Mouse (Mus musculus) activated CD4-positive, CD25-positive, alpha-beta regulatory T cell, adult 4 months (primary cell): ENCODE results near the gene Mink1. TPM values are rescaled to one million over a fixed set of nuclear protein-coding genes. Genes with fewer than 3 reads are reported as not detected.

Experiments used
- ATAC-seq: one replicate; pipeline ENCODE4 v1.8.0; 2017
- polyA plus RNA-seq, 2 experiments: library from polyadenylated mRNA; unstranded; fragments of 100-300 nt; shearing (Covaris generic); gene quantifications; one replicate each; pipeline ENCODE4 v1.2.1; 2017

Gene Mink1
- polyA plus RNA-seq, 2 experiments from 2014 or later, result 6.7 to 8.8 TPM

DNA sequence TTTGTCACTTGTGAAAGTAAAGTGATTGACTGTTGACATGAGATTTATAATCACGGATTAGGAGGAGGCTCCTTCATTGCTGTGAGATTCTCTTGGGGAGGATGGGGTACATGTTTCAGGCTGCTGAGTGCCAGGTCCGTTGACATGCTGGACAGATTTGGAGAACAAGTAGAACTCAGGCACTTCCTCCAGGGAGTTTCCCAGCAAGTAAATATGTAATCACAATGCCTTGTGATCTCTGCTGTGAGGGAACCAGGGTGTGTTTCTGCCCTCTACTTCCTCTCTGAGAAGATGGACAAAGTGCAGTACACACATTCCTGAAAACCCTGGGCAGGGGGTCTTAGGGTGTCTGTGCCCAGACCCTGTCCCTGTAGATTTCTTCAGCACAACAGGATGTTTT, 33.0 kb downstream of the Mink1 start:
- ATAC-seq, result peak; percentile 30

GRCm38 (mm10) chr11:70596094-70596493, 33.4 kb downstream of the Mink1 start:
- ATAC-seq, result no peak

GRCm38 (mm10) chr11:70597301-70597700, 34.6 kb downstream of the Mink1 start:
- ATAC-seq, result no peak

GRCm38 (mm10) chr11:70598451-70598953, 35.8 kb downstream of the Mink1 start:
- ATAC-seq, result no peak

DNA sequence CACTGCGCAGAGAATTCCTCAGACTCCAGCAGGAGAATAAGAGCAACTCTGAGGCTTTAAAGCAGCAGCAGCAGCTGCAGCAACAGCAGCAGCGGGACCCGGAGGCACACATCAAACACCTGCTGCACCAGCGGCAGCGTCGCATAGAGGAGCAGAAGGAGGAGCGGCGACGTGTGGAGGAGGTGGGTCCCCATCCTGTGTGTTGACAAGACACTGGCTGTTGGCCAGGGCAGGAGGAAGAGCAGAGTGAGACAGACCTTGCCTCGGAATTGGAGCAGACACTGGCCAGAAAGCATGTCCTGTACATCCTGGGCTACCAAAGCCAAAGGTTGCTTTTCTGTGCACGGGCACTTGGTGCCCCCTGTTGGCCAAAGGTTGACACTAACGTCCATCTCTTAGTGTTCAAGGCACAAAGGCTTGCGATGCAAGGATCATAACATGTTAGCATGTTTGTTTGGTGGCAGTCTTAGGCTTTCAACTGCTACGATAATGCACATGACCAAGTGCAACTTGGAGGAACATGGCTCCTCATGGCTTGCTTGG, 42.4 kb downstream of the Mink1 start:
- peak; percentile 75 for ATAC-seq

- no peak for ATAC-seq
These were observed 44.0 kb downstream of the Mink1 start for GRCm38 (mm10) chr11:70606717-70607116.

DNA sequence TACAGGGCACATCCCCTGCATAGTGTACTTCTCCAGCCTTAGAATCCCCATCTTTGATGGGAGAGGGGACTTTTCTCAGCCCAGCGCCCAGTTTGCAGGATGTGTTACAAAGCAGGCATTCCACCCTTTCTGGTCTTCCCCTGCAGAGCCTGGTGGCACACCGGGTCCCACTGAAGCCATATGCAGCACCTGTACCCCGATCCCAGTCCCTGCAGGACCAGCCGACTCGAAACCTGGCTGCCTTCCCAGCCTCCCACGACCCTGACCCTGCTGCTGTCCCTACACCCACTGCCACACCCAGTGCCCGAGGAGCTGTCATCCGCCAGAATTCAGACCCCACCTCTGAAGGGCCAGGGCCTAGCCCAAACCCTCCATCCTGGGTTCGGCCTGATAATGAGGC, 44.9 kb downstream of the Mink1 start:
- ATAC-seq, result no peak

GRCm38 (mm10) chr11:70608381-70609066, 45.8 kb downstream of the Mink1 start:
- no peak for ATAC-seq

DNA sequence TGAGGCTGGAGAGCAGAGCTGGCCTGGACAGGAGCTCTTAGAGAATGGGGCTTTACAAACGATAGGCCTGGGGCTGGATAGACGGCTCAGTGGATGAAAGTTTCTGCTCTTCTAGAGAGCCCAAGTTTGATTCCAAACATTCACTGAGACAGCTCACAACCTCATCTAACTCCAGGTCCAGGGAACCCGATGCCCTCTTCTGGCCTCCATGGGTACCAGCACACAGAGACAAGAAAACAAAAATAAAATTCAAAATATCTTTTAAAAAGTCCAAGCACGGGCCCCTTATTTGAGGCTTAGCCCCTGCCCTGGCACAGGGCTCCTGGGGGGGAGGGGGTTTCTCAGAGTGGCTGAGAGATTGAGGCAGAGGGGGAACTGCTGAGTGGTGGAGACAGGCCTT, 48.1 kb downstream of the Mink1 start:
- no peak for ATAC-seq

DNA sequence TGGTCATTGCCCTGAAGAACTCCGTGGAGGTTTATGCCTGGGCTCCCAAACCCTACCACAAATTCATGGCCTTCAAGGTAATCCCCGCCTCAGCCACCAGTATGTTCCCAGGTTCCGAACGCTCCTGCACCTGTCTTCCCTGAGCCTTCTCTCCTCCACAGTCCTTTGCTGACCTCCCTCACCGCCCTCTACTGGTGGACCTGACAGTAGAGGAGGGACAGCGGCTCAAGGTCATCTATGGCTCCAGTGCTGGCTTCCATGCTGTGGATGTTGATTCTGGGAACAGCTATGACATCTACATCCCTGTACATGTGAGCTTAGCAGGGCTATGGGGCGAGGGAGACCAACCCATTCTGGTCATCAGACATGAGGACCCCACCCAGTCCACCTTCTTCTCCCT, 49.8 kb downstream of the Mink1 start:
- no peak for ATAC-seq

- peak; percentile 90 for ATAC-seq
These were observed 52.4 kb downstream of the Mink1 start for GRCm38 (mm10) chr11:70615074-70615473.

GRCm38 (mm10) chr11:70615516-70616093, 52.9 kb downstream of the Mink1 start, which contains the start of gene 4930544D05Rik:
Gene 4930544D05Rik (plus strand): TSS chr11:70615848.
- ATAC-seq, result peak; percentile 58

DNA sequence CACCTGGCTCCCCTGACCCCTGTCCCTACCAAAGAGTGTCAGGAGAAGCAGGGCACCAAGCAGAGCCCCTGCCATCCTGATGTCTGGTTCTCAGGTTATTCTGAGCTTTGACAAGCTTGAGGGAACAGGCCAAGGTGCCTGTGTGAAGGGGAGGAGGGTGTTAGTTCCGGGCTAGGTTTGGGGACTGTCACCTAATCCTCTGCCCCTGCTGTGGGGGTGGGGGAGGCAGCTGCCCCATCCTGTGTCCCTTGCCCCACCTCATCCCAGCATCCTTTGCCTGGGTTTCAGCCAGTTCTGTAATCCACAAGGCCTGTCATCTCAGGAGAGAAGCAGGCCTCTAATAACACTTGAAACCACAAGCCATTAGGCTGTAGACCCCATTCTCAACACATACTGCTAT, 56.4 kb downstream of the Mink1 start, which contains the start of gene Chrne:
Chrne (minus strand) TSS at position 116 of the 400 bp plus-strand sequence.
- no peak for ATAC-seq

GRCm38 (mm10) chr11:70621972-70622814, 59.5 kb downstream of the Mink1 start:
- ATAC-seq, result peak; percentile 72

GRCm38 (mm10) chr11:70623053-70623742, 60.5 kb downstream of the Mink1 start:
- ATAC-seq, result no peak

- ATAC-seq, result peak; percentile 28
These were observed 62.8 kb downstream of the Mink1 start for GRCm38 (mm10) chr11:70625473-70625872.

GRCm38 (mm10) chr11:70626877-70627276, 64.2 kb downstream of the Mink1 start:
- no peak for ATAC-seq

GRCm38 (mm10) chr11:70628431-70628830, 65.8 kb downstream of the Mink1 start:
- no peak for ATAC-seq

- ATAC-seq, result no peak
These were observed 66.9 kb downstream of the Mink1 start for GRCm38 (mm10) chr11:70629557-70629956.

GRCm38 (mm10) chr11:70630129-70630528, 67.4 kb downstream of the Mink1 start:
- no peak for ATAC-seq

DNA sequence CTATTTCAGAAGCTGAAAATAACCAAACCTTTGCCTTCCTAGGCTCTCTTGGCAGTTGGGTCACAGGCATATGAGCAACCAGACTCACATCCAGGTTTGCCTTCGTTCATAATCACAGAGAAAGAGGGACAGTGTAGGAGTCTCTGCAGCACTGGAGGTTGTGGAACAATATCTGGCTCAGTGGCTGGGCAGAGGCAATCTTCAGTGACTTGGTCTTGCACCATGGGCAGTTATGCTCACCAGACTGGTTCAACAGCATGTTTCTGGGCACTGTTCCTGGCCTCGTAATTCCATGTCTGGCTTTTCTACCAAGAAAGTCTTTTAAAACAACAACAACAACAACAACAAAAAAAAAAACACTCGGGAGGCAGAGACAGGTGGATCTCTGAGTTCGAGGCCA, 72.9 kb downstream of the Mink1 start:
- no peak for ATAC-seq

GRCm38 (mm10) chr11:70637764-70638163, 75.1 kb downstream of the Mink1 start:
- ATAC-seq, result no peak
